8 mouse cellular contexts compared by ENCODE assay signal in the genomic region with DNA sequence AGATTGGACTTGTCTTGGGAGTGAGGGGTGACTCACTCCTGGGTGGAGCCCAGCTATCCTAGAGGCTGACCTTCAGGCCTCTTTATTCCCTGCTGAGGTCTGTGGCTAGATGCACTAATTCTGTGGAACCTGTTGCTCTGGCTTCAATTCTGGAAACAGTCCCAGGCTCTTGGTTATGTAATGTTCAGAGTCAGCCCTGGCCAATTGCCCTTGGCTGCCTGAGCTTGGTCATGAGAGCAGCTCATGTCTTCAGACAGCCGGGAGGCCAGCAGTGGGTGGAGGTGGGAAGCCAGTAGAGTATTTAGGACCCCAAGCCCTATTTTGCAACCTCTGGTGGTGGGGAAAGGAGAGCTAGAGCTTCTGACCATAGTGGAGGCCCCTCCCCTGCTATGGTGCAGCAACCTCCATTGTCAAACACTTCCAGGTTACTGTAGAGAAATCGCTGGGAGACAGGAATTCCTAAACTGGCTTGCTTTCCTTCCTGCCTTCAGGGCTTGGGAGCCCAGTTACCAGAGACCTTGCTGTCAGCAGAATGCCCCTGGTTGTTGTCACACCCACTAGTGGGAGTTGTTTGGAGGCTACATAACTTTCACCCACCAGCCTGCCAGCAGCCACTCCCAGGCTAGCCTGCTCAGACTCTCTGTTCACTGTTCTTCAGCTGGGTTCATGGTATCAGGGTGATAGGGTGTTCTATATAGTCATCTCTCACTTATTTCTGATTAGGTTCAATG. TPM values are rescaled to one million over a fixed set of nuclear protein-coding genes. Genes with fewer than 3 reads are reported as not detected.
DNase-seq lines count a peak whose midpoint lies in the region; ATAC-seq lines count a peak whose summit lies in the region.

No protein-coding gene starts in this region.

- H3K27me3 ChIP-seq in midbrain, embryonic 14.5 days (ENCODE audit: control insufficient read depth, insufficient read depth, low read length), result no peaks in the 10 kb centered on the region
- no peaks in the 10 kb centered on the region for H3K27me3 ChIP-seq in midbrain, embryonic 11.5 days (ENCODE audit: control insufficient read depth, insufficient read depth, low read length)
- no peaks in the 10 kb centered on the region for H3K27me3 ChIP-seq in embryonic facial prominence, embryonic 10.5 days (replicated peaks; ENCODE audit: low read depth, poor library complexity, severe bottlenecking)
- H3K27me3 ChIP-seq in heart, embryonic 12.5 days (replicated peaks), result no peaks in the 10 kb centered on the region
- H3K27me3 ChIP-seq in liver, embryonic 16.5 days (ENCODE audit: control insufficient read depth, insufficient read depth, low read depth, low read length), result no peaks in the 10 kb centered on the region
- H3K27me3 ChIP-seq in stomach, embryonic 15.5 days (replicated peaks), result no peaks in the 10 kb centered on the region

- H3K36me3 ChIP-seq in midbrain, embryonic 14.5 days (ENCODE audit: control insufficient read depth, insufficient read depth, low read length), result no peaks in the 10 kb centered on the region
- H3K36me3 ChIP-seq in midbrain, embryonic 11.5 days (ENCODE audit: control insufficient read depth, insufficient read depth, low read length), result no peaks in the 10 kb centered on the region
- peaks cover 13% of the 10 kb centered on the region for H3K36me3 ChIP-seq in embryonic facial prominence, embryonic 10.5 days (replicated peaks)
- H3K36me3 ChIP-seq in heart, embryonic 12.5 days, result peaks cover 15% of the 10 kb centered on the region
- no peaks in the 10 kb centered on the region for H3K36me3 ChIP-seq in liver, embryonic 16.5 days (ENCODE audit: control insufficient read depth, insufficient read depth)
- H3K36me3 ChIP-seq in stomach, embryonic 15.5 days, result peaks cover 6% of the 10 kb centered on the region

- no peaks in the 10 kb centered on the region for H3K9me3 ChIP-seq in midbrain, embryonic 14.5 days (ENCODE audit: control insufficient read depth, low read length)
- no peaks in the 10 kb centered on the region for H3K9me3 ChIP-seq in midbrain, embryonic 11.5 days (ENCODE audit: control insufficient read depth, low read length)
- H3K9me3 ChIP-seq in embryonic facial prominence, embryonic 10.5 days, result no peaks in the 10 kb centered on the region
- no peaks in the 10 kb centered on the region for H3K9me3 ChIP-seq in heart, embryonic 12.5 days (replicated peaks)
- H3K9me3 ChIP-seq in liver, embryonic 16.5 days (replicated peaks; ENCODE audit: control insufficient read depth, low read length), result no peaks in the 10 kb centered on the region
- H3K9me3 ChIP-seq in stomach, embryonic 15.5 days, result no peaks in the 10 kb centered on the region

- no peak overlapping the region for H3K27ac ChIP-seq in midbrain, embryonic 14.5 days (replicated peaks; ENCODE audit: low read depth, low read length)
- H3K27ac ChIP-seq in midbrain, embryonic 11.5 days (ENCODE audit: low read depth, low read length), result no peak overlapping the region
- H3K27ac ChIP-seq in embryonic facial prominence, embryonic 10.5 days (replicated peaks), result peak overlapping the region; percentile 51; the same call in 1 of the 2 replicates
- peak overlapping the region; percentile 62 for H3K27ac ChIP-seq in heart, embryonic 12.5 days (ENCODE audit: poor library complexity, severe bottlenecking)
- H3K27ac ChIP-seq in liver, embryonic 16.5 days (ENCODE audit: low read length), result peak overlapping the region; percentile 72
- peak overlapping the region; percentile 85 for H3K27ac ChIP-seq in stomach, embryonic 15.5 days

- DNase-seq in midbrain, embryonic 14.5 days, result peak; percentile 28
- no peak for DNase-seq in midbrain, embryonic 11.5 days (ENCODE audit: low spot score, missing footprints)
- no peak for DNase-seq in embryonic facial prominence, embryonic 10.5 days (ENCODE audit: low spot score)
- peak; percentile 93 for DNase-seq in large intestine, adult 2 months (ENCODE audit: low read depth, low spot score)
- DNase-seq in natural killer cell, adult 2 months (ENCODE audit: low spot score in 2 of 2), result no peak

- WGBS in midbrain, embryonic 14.5 days, result 79% methylated on average over 2 of the region's 2 CpGs
- WGBS in midbrain, embryonic 11.5 days, result 79% methylated on average over 2 of the region's 2 CpGs
- 72% methylated on average over 2 of the region's 2 CpGs for WGBS in embryonic facial prominence, embryonic 10.5 days
- 28% methylated on average over 2 of the region's 2 CpGs for WGBS in heart, embryonic 12.5 days
- 6% methylated on average over 2 of the region's 2 CpGs for WGBS in large intestine, adult 2 months
- WGBS in liver, embryonic 16.5 days (ENCODE audit: insufficient replicate concordance), result 47% methylated on average over 2 of the region's 2 CpGs
- WGBS in stomach, embryonic 15.5 days, result 37% methylated on average over 2 of the region's 2 CpGs

- no peak overlapping the region for H3K4me2 ChIP-seq in midbrain, embryonic 14.5 days (ENCODE audit: low read length)
- H3K4me2 ChIP-seq in midbrain, embryonic 11.5 days, result no peak overlapping the region
- no peak overlapping the region for H3K4me2 ChIP-seq in heart, embryonic 12.5 days
- no peak overlapping the region for H3K4me2 ChIP-seq in liver, embryonic 16.5 days (ENCODE audit: low read depth, low read length)
- no peak overlapping the region for H3K4me2 ChIP-seq in stomach, embryonic 15.5 days

- no peak overlapping the region for H3K9ac ChIP-seq in midbrain, embryonic 14.5 days (replicated peaks; ENCODE audit: low read length)
- H3K9ac ChIP-seq in midbrain, embryonic 11.5 days (ENCODE audit: low read length), result no peak overlapping the region
- no peak overlapping the region for H3K9ac ChIP-seq in heart, embryonic 12.5 days
- H3K9ac ChIP-seq in liver, embryonic 16.5 days (ENCODE audit: low read depth, low read length), result 0 out of 2 replicates have a peak overlapping the region, but pooled peaks have one; percentile 11
- no peak overlapping the region for H3K9ac ChIP-seq in stomach, embryonic 15.5 days

- no peak; the same call in 1 of the 2 replicates for ATAC-seq in midbrain, embryonic 14.5 days (ENCODE audit: low FRiP score, low TSS enrichment)
- no peak for ATAC-seq in midbrain, embryonic 11.5 days (ENCODE audit: low FRiP score)
- ATAC-seq in heart, embryonic 12.5 days (ENCODE audit: insufficient number of reproducible peaks, low FRiP score), result peak; percentile 9; the same call in 1 of the 2 replicates
- peak; percentile 42 for ATAC-seq in liver, embryonic 16.5 days (ENCODE audit: low read depth)
- ATAC-seq in stomach, embryonic 15.5 days (ENCODE audit: insufficient read depth, low FRiP score, low read depth), result peak; percentile 67

- H3K4me3 ChIP-seq in midbrain, embryonic 14.5 days (replicated peaks; ENCODE audit: low read depth, low read length), result no peak overlapping the region
- no peak overlapping the region for H3K4me3 ChIP-seq in midbrain, embryonic 11.5 days (ENCODE audit: low read depth, low read length)
- no peak overlapping the region for H3K4me3 ChIP-seq in embryonic facial prominence, embryonic 10.5 days
- H3K4me3 ChIP-seq in heart, embryonic 12.5 days, result no peak overlapping the region
- H3K4me3 ChIP-seq in liver, embryonic 16.5 days (ENCODE audit: low read depth, low read length), result no peak overlapping the region
- no peak overlapping the region for H3K4me3 ChIP-seq in stomach, embryonic 15.5 days (replicated peaks)

- peaks cover 8% of the 10 kb centered on the region; the same call in 1 of the 2 replicates for H3K4me1 ChIP-seq in midbrain, embryonic 14.5 days (ENCODE audit: control insufficient read depth, insufficient read depth, low read length)
- H3K4me1 ChIP-seq in midbrain, embryonic 11.5 days (ENCODE audit: control insufficient read depth, insufficient read depth, low read length), result peaks cover 5% of the 10 kb centered on the region; the same call in 1 of the 2 replicates
- H3K4me1 ChIP-seq in embryonic facial prominence, embryonic 10.5 days, result peaks cover 62% of the 10 kb centered on the region
- peaks cover 87% of the 10 kb centered on the region for H3K4me1 ChIP-seq in heart, embryonic 12.5 days (replicated peaks)
- peaks cover 40% of the 10 kb centered on the region for H3K4me1 ChIP-seq in liver, embryonic 16.5 days (ENCODE audit: control insufficient read depth, low read depth, low read length)
- H3K4me1 ChIP-seq in stomach, embryonic 15.5 days, result peaks cover 57% of the 10 kb centered on the region

RNA-seq across cellular contexts. Expression of a gene that starts 39.6 kb away (rescaled TPM):
- 13.2 and 23.5 TPM in 2 replicates for polyA plus RNA-seq in midbrain, embryonic 14.5 days (2014; fragmentation: Nextera tagmentation; extraction: Ambion mirVana)
- polyA plus RNA-seq in midbrain, embryonic 11.5 days (2014; fragmentation: Nextera tagmentation; extraction: Ambion mirVana), result 20.2 and 20.7 TPM in 2 replicates
- polyA plus RNA-seq in embryonic facial prominence, embryonic 10.5 days (2016; fragmentation: Nextera tagmentation; extraction: Ambion mirVana), result 29.4 and 36.3 TPM in 2 replicates
- polyA plus RNA-seq in heart, embryonic 12.5 days (2016; fragmentation: Nextera tagmentation; extraction: Ambion mirVana), result 70.8 and 71.5 TPM in 2 replicates
- polyA plus RNA-seq in large intestine, adult 2 months (2012; rRNA removed), result 12.5 and 17.2 TPM in 2 replicates
- 5.7 and 7.3 TPM in 2 replicates for polyA plus RNA-seq in liver, embryonic 16.5 days (2015; fragmentation: Nextera tagmentation; extraction: Ambion mirVana)
- 63.5 and 66.0 TPM in 2 replicates for polyA plus RNA-seq in stomach, embryonic 15.5 days (2015; fragmentation: Nextera tagmentation; extraction: Ambion mirVana)

Comparison
In these comparisons a context has a peak if more than half of its experiments do, and no peak if none do; other contexts are left out.
1. DNase-seq: peak in midbrain, embryonic 14.5 days (single experiment) and large intestine, adult 2 months (single experiment); none in midbrain, embryonic 11.5 days (single experiment), embryonic facial prominence, embryonic 10.5 days (single experiment) and natural killer cell, adult 2 months (0 of 2).
2. ATAC-seq: peak in heart, embryonic 12.5 days (single experiment), liver, embryonic 16.5 days (single experiment) and stomach, embryonic 15.5 days (single experiment); none in midbrain, embryonic 14.5 days (single experiment) and midbrain, embryonic 11.5 days (single experiment).
3. H3K27ac ChIP-seq: peak in embryonic facial prominence, embryonic 10.5 days (single experiment), heart, embryonic 12.5 days (single experiment), liver, embryonic 16.5 days (single experiment) and stomach, embryonic 15.5 days (single experiment); none in midbrain, embryonic 14.5 days (single experiment) and midbrain, embryonic 11.5 days (single experiment).